Mouse (Mus musculus) ES-Bruce4 (cell line): ENCODE measurements around the gene Ipo4.

Experiments
- CTCF ChIP-seq: IDR thresholded peaks from one replicate; pipeline ENCODE4 v1.8.1; 2011; ENCODE audit warnings: low read depth, low read length
- EP300 ChIP-seq: IDR thresholded peaks from 2 replicates; pipeline ENCODE4 v1.6.1; 2011; ENCODE audit warnings: low read depth, low read length; ENCODE audit not compliant: insufficient read depth
- POLR2A ChIP-seq: IDR thresholded peaks from one replicate; pipeline ENCODE4 v1.8.1; 2011; ENCODE audit warnings: low read length; ENCODE audit not compliant: insufficient read depth

- TF ChIP-seq CTCF (no peak), POLR2A (no peak), EP300 (no peak)
Observed at GRCm38 (mm10) chr14:55576376-55576775, 59.4 kb downstream of the Ipo4 start.
